Mouse (Mus musculus) small intestine, adult 2 months (tissue): ENCODE measurements around the gene Msx3.

Experiments
- CTCF ChIP-seq: fragments of 200-500 bp; IDR thresholded peaks from 2 replicates; pipeline ENCODE4 v1.5.1; 2012; ENCODE audit warnings: low read depth, mild to moderate bottlenecking, control low read depth, inconsistent platforms, low read length, moderate library complexity, mixed read lengths; ENCODE audit not compliant: insufficient replicate concordance, insufficient read length; ENCODE audit errors: extremely low read depth
- POLR2A ChIP-seq: fragments of 200-500 bp; IDR thresholded peaks from 2 replicates; pipeline ENCODE4 v1.6.1; 2012; ENCODE audit warnings: low read depth, mild to moderate bottlenecking, control low read depth, inconsistent platforms, low read length, moderate library complexity

GRCm38 (mm10) chr7:140080503-140081156 is 31.7 kb upstream of the Msx3 start:
- TF ChIP-seq CTCF (no peak), POLR2A (no peak)
